Mouse (Mus musculus) 3T3-L1 (cell line): Measurements from ENCODE around the gene Bag6.

Source experiments
- DNase-seq: peaks from one replicate; pipeline ENCODE4 v3.0.0-alpha.2; 2015; ENCODE audit warnings: low read depth, low spot score

Bag6 gene

DNA sequence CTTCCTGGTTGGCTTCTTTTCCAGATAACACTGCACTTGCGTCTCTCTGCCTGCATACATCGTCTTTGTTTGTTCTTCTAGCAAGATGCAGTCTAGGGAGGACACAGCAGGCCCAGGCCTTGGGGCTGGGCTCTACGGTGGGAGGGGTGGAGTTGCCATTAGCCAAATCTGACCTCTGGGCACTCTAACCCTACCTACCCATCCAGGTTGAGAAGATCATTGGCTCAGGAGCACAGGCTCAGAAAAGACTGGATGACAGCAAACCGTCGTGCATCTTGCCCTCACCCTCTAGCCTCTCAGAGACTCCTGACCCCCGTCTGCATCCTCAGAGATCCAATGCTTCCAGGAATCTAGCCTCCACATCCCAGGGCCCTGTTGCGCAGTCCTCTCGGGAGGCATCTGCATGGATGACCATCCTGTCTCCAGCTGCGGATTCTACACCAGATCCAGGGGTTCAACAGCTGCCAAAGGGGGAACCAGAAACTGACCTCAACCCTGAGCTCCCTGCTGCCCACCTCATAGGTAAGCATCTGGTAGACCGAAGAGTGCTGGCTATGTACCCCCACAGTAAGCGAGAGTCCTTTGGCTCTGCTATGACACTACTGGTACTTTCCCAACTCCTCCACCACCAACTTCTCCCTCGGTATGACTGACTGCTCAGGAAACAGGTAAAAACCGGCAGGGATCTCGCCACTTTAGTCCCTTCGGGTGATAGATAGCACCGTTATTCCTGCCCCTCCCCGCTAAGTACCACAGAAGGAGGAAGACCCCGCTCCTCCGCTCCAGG is 60.1 kb downstream of the Bag6 start:
- DNase-seq = no peak

DNA sequence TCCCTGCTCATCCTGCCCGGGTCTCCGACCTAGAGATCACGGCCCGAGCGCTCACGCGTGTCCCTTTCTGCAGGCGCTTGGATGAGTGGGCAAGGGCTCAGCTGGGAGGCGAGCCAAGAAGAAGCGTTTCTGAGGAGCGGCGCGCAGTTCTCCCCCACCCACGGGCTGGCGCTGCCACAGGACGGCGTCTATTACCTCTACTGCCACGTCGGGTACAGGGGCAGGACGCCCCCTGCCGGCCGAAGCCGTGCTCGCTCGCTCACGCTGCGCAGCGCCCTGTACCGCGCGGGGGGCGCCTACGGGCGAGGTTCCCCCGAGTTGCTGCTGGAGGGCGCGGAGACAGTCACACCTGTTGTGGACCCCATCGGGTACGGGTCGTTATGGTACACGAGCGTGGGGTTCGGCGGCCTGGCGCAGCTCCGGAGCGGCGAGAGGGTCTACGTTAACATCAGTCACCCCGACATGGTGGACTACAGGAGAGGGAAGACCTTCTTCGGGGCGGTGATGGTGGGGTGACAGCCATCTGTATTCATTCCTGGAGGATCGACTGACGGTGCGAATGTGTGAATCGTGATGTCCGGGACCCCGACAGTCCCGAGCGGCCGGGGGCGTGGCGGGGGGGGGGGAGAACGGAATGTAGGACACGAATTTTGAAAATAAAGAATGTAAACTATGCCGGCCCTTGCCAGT is 60.8 kb downstream of the Bag6 start:
- no peak for DNase-seq

DNA sequence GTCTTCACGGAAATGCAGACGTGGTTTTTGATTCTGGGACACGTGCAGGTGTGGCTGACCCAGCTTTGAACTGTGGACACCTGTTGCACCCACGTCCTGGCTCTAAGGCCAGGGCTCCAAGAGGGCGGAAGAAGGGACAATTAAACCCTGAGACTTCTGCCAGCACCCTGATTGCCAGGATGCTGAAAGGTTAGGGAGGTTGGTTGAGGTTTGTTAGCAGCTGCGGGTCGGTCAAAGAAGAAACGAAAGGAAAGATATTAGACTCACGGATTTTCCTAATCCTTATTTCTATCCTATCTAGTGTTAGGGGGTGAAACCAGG is 61.3 kb downstream of the Bag6 start:
- no peak for DNase-seq
